Mouse (Mus musculus): ENCODE data around the gene Stambpl1. TPM values are rescaled to one million over a fixed set of nuclear protein-coding genes. Genes with fewer than 3 reads are reported as not detected.

The Stambpl1 gene
- polyA plus RNA-seq, 1 experiment from 2014 or later: 13.0 TPM

- H3K4me2 ChIP-seq (replicated peaks; ENCODE audit: low read depth): peak within 1 kb of the TSS; percentile 42
- peak within 1 kb of the TSS; percentile 49 for H3K4me3 ChIP-seq (ENCODE audit: low read depth, low read length)
- no peaks in the 10 kb centered on the region for H3K9me3 ChIP-seq (ENCODE audit: control insufficient read depth, low read length)
- ATAC-seq (ENCODE audit: low FRiP score, low TSS enrichment) (peak; percentile 90), DNase-seq (ENCODE audit: low spot score) (peak; percentile 51)
- WGBS: 29% methylated on average over 16 of the region's 16 CpGs
- peak; percentile 87 for TF ChIP-seq EP300 (optimal IDR thresholded peaks at IDR 0.05)
- TF ChIP-seq CTCF (IDR thresholded peaks at IDR 0.05; ENCODE audit: low read depth): no peak
- H3K27ac ChIP-seq (replicated peaks): peak within 1 kb of the TSS; percentile 97
- no peaks in the 10 kb centered on the region for H3K4me1 ChIP-seq (replicated peaks; ENCODE audit: control insufficient read depth, insufficient read depth)
- no peaks in the 10 kb centered on the region for H3K27me3 ChIP-seq (ENCODE audit: control insufficient read depth, insufficient read depth, low read length)
- no peaks in the 10 kb centered on the region for H3K36me3 ChIP-seq (ENCODE audit: control insufficient read depth, insufficient read depth, low read length)
- peak within 1 kb of the TSS; percentile 77 for H3K9ac ChIP-seq (ENCODE audit: low read length)
Observed at GRCm38 (mm10) chr19:34254880-34255681, 63.1 kb downstream of the Stambpl1 start, which contains the start of gene Acta2. Acta2 (minus strand) TSS chr19:34255590.

- no peak overlapping the region for H3K9ac ChIP-seq (ENCODE audit: low read length)
- TF ChIP-seq EP300 (optimal IDR thresholded peaks at IDR 0.05): no peak
- no peak for TF ChIP-seq CTCF (IDR thresholded peaks at IDR 0.05; ENCODE audit: low read depth)
- WGBS: 62% methylated on average over 5 of the region's 5 CpGs
- H3K4me1 ChIP-seq (replicated peaks; ENCODE audit: control insufficient read depth, insufficient read depth): no peaks in the 10 kb centered on the region
- H3K9me3 ChIP-seq (ENCODE audit: control insufficient read depth, low read length): no peaks in the 10 kb centered on the region
- peak overlapping the region; percentile 88 for H3K27ac ChIP-seq (replicated peaks)
- H3K4me2 ChIP-seq (replicated peaks; ENCODE audit: low read depth): 0 out of 2 replicates have a peak overlapping the region, but pooled peaks have one; percentile 23
- no peak for ATAC-seq (ENCODE audit: low FRiP score, low TSS enrichment)
- no peaks in the 10 kb centered on the region for H3K27me3 ChIP-seq (ENCODE audit: control insufficient read depth, insufficient read depth, low read length)
- DNase-seq (ENCODE audit: low spot score): no peak
- no peak overlapping the region for H3K4me3 ChIP-seq (ENCODE audit: low read depth, low read length)
- no peaks in the 10 kb centered on the region for H3K36me3 ChIP-seq (ENCODE audit: control insufficient read depth, insufficient read depth, low read length)
Observed at GRCm38 (mm10) chr19:34256149-34256548, 64.1 kb downstream of the Stambpl1 start.

- Histone ChIP-seq H3K36me3 (ENCODE audit: control insufficient read depth, insufficient read depth, low read length) (no peaks in the 10 kb centered on the region), H3K27ac (replicated peaks) (no peak overlapping the region), H3K4me2 (replicated peaks; ENCODE audit: low read depth) (no peak overlapping the region), H3K27me3 (ENCODE audit: control insufficient read depth, insufficient read depth, low read length) (no peaks in the 10 kb centered on the region), H3K4me1 (replicated peaks; ENCODE audit: control insufficient read depth, insufficient read depth) (no peaks in the 10 kb centered on the region), H3K9ac (ENCODE audit: low read length) (no peak overlapping the region), H3K9me3 (ENCODE audit: control insufficient read depth, low read length) (no peaks in the 10 kb centered on the region), H3K4me3 (ENCODE audit: low read depth, low read length) (no peak overlapping the region)
- no peak for ATAC-seq (ENCODE audit: low FRiP score, low TSS enrichment)
- WGBS: 48% methylated on average over 2 of the region's 2 CpGs
- TF ChIP-seq CTCF (IDR thresholded peaks at IDR 0.05; ENCODE audit: low read depth) (no peak), EP300 (optimal IDR thresholded peaks at IDR 0.05) (no peak)
- DNase-seq (ENCODE audit: low spot score): no peak
Observed at GRCm38 (mm10) chr19:34256936-34257335, 64.9 kb downstream of the Stambpl1 start.

- Histone ChIP-seq H3K4me2 (replicated peaks; ENCODE audit: low read depth) (no peak overlapping the region), H3K4me1 (replicated peaks; ENCODE audit: control insufficient read depth, insufficient read depth) (no peaks in the 10 kb centered on the region), H3K27ac (replicated peaks) (no peak overlapping the region), H3K9me3 (ENCODE audit: control insufficient read depth, low read length) (no peaks in the 10 kb centered on the region), H3K9ac (ENCODE audit: low read length) (no peak overlapping the region), H3K36me3 (ENCODE audit: control insufficient read depth, insufficient read depth, low read length) (no peaks in the 10 kb centered on the region), H3K4me3 (ENCODE audit: low read depth, low read length) (no peak overlapping the region), H3K27me3 (ENCODE audit: control insufficient read depth, insufficient read depth, low read length) (no peaks in the 10 kb centered on the region)
- ATAC-seq (ENCODE audit: low FRiP score, low TSS enrichment): no peak
- WGBS: 82% methylated on average over 2 of the region's 2 CpGs
- TF ChIP-seq CTCF (IDR thresholded peaks at IDR 0.05; ENCODE audit: low read depth): no peak
- no peak for TF ChIP-seq EP300 (optimal IDR thresholded peaks at IDR 0.05)
- no peak for DNase-seq (ENCODE audit: low spot score)
Observed at GRCm38 (mm10) chr19:34262273-34262974, 70.4 kb downstream of the Stambpl1 start.

GRCm38 (mm10) chr19:34265604-34266193, 73.7 kb downstream of the Stambpl1 start:
- H3K36me3 ChIP-seq (ENCODE audit: control insufficient read depth, insufficient read depth, low read length): no peaks in the 10 kb centered on the region
- no peaks in the 10 kb centered on the region for H3K9me3 ChIP-seq (ENCODE audit: control insufficient read depth, low read length)
- ATAC-seq (ENCODE audit: low FRiP score, low TSS enrichment) (peak; percentile 78; the same call in 1 of the 2 replicates), DNase-seq (ENCODE audit: low spot score) (no peak)
- H3K4me3 ChIP-seq (ENCODE audit: low read depth, low read length): no peak overlapping the region
- WGBS: 36% methylated on average over 5 of the region's 5 CpGs
- no peaks in the 10 kb centered on the region for H3K4me1 ChIP-seq (replicated peaks; ENCODE audit: control insufficient read depth, insufficient read depth)
- TF ChIP-seq EP300 (optimal IDR thresholded peaks at IDR 0.05) (peak; percentile 89), CTCF (IDR thresholded peaks at IDR 0.05; ENCODE audit: low read depth) (no peak)
- H3K4me2 ChIP-seq (replicated peaks; ENCODE audit: low read depth): no peak overlapping the region
- H3K27ac ChIP-seq (replicated peaks): peak overlapping the region; percentile 75
- no peak overlapping the region for H3K9ac ChIP-seq (ENCODE audit: low read length)
- H3K27me3 ChIP-seq (ENCODE audit: control insufficient read depth, insufficient read depth, low read length): no peaks in the 10 kb centered on the region

Measured in stomach, postnatal 0 days (tissue).